Mouse (Mus musculus) MEL (cell line): ENCODE data around the gene Mfap4. TPM values are rescaled to one million over a fixed set of nuclear protein-coding genes. Genes with fewer than 3 reads are reported as not detected.

ENCODE experiments used
- DNase-seq: peaks from one replicate; pipeline ENCODE4 v3.0.0; 2011; ENCODE audit warnings: low read depth, low spot score
- H3K27ac ChIP-seq: 2 replicates; pipeline ENCODE4 v1.5.1; 2012; ENCODE audit warnings: low read depth, mild to moderate bottlenecking, control low read depth, low read length, moderate library complexity; ENCODE audit not compliant: control insufficient read depth
- H3K27me3 ChIP-seq, 2 experiments: fragments of 150-350 bp in 1 of 2; sonication (generic) in 1 of 2; 2 replicates each; pipeline ENCODE4 v1.6.1; 2012; ENCODE audit warnings: low read length in 2 of 2, mild to moderate bottlenecking in 2 of 2, improper control_type of control experiment in 1 of 2, moderate library complexity in 1 of 2; ENCODE audit not compliant: insufficient read depth in 2 of 2, control insufficient read depth in 1 of 2
- H3K36me3 ChIP-seq, 2 experiments: 2 replicates each; pipeline ENCODE4 v1.6.1; 2012 to 2014; ENCODE audit warnings: low read length in 2 of 2, improper control_type of control experiment in 1 of 2, inconsistent platforms in 1 of 2, mild to moderate bottlenecking in 1 of 2; ENCODE audit not compliant: insufficient read depth in 2 of 2, control insufficient read depth in 1 of 2
- H3K4me1 ChIP-seq, 2 experiments: fragments of 150-350 bp in 1 of 2; sonication (generic) in 1 of 2; 2 replicates each; pipeline ENCODE4 v1.6.1; 2012; ENCODE audit warnings: low read length in 2 of 2, improper control_type of control experiment in 1 of 2, mild to moderate bottlenecking in 1 of 2; ENCODE audit not compliant: insufficient read depth in 2 of 2, control insufficient read depth in 1 of 2
- H3K4me3 ChIP-seq, 2 experiments: fragments of 150-350 bp in 1 of 2; sonication (generic) in 1 of 2; 2 replicates each; pipeline ENCODE4 v1.5.1; 2012; ENCODE audit warnings: low read depth in 2 of 2, low read length in 2 of 2, mild to moderate bottlenecking in 2 of 2, moderate library complexity in 2 of 2, control low read depth in 1 of 2, improper control_type of control experiment in 1 of 2; ENCODE audit not compliant: control insufficient read depth in 1 of 2, insufficient read depth in 1 of 2
- H3K79me2 ChIP-seq: 2 replicates; pipeline ENCODE4 v1.6.1; 2012; ENCODE audit warnings: mild to moderate bottlenecking, low read length, moderate library complexity; ENCODE audit not compliant: control insufficient read depth, poor library complexity, insufficient read depth
- H3K9ac ChIP-seq: 2 replicates; pipeline ENCODE4 v1.6.1; 2012; ENCODE audit warnings: low read depth, mild to moderate bottlenecking, control low read depth, low read length, moderate library complexity; ENCODE audit not compliant: control insufficient read depth, poor library complexity, severe bottlenecking
- H3K9me3 ChIP-seq: fragments of 150-350 bp; sonication (generic); replicated peaks from 2 replicates; pipeline ENCODE4 v1.6.1; 2012; ENCODE audit warnings: mild to moderate bottlenecking, low read length, improper control_type of control experiment, moderate library complexity; ENCODE audit not compliant: insufficient read depth
- BHLHE40 ChIP-seq: IDR thresholded peaks from 2 replicates; pipeline ENCODE4 v1.6.1; 2012; ENCODE audit warnings: low read depth, mild to moderate bottlenecking, inconsistent platforms, low read length, improper control_type of control experiment, borderline replicate concordance
- CHD1 ChIP-seq: IDR thresholded peaks from 2 replicates; pipeline ENCODE4 v1.6.1; 2012; ENCODE audit warnings: low read depth, mild to moderate bottlenecking, inconsistent platforms, low read length, improper control_type of control experiment
- CHD2 ChIP-seq: IDR thresholded peaks from 2 replicates; pipeline ENCODE4 v1.6.1; 2011; ENCODE audit warnings: low read length, improper control_type of control experiment
- CTCF ChIP-seq, 3 experiments: IDR thresholded peaks in 2 of 3; conservative IDR thresholded peaks in 1 of 3; 2 replicates each; pipeline ENCODE4 v1.5.1; 2011 to 2012; ENCODE audit warnings: low read length in 3 of 3, low read depth in 2 of 3, mild to moderate bottlenecking in 2 of 3, improper control_type of control experiment in 1 of 3, inconsistent platforms in 1 of 3, mixed read lengths in 1 of 3, moderate library complexity in 1 of 3; ENCODE audit not compliant: control insufficient read depth in 1 of 3, insufficient read depth in 1 of 3, poor library complexity in 1 of 3, severe bottlenecking in 1 of 3
- E2F4 ChIP-seq: IDR thresholded peaks from 2 replicates; pipeline ENCODE4 v1.6.1; 2011; ENCODE audit warnings: low read depth, low read length, improper control_type of control experiment, borderline replicate concordance
- ELF1 ChIP-seq: IDR thresholded peaks from 2 replicates; pipeline ENCODE4 v1.6.1; 2014; ENCODE audit warnings: low read depth, mild to moderate bottlenecking, inconsistent platforms, low read length, improper control_type of control experiment, moderate library complexity
- EP300 ChIP-seq, 2 experiments: IDR thresholded peaks; 2 replicates each; pipeline ENCODE4 v1.6.1; 2011; ENCODE audit warnings: improper control_type of control experiment in 2 of 2, low read length in 2 of 2, low read depth in 1 of 2, mild to moderate bottlenecking in 1 of 2
- ETS1 ChIP-seq: IDR thresholded peaks from 2 replicates; pipeline ENCODE4 v1.6.1; 2012; ENCODE audit warnings: low read depth, mild to moderate bottlenecking, inconsistent platforms, low read length, improper control_type of control experiment, moderate library complexity
- GATA1 ChIP-seq: IDR thresholded peaks from 2 replicates; pipeline ENCODE4 v1.6.1; 2011; ENCODE audit warnings: low read depth, low read length, improper control_type of control experiment
- MAZ ChIP-seq: IDR thresholded peaks from 2 replicates; pipeline ENCODE4 v1.6.1; 2012; ENCODE audit warnings: low read depth, mild to moderate bottlenecking, inconsistent platforms, low read length, improper control_type of control experiment
- MEF2A ChIP-seq: IDR thresholded peaks from 2 replicates; pipeline ENCODE4 v1.6.1; 2014; ENCODE audit warnings: low read depth, mild to moderate bottlenecking, inconsistent platforms, low read length, improper control_type of control experiment; ENCODE audit not compliant: poor library complexity, insufficient replicate concordance, severe bottlenecking; ENCODE audit errors: extremely low read depth
- MXI1 ChIP-seq: IDR thresholded peaks from 2 replicates; pipeline ENCODE4 v1.6.1; 2011; ENCODE audit warnings: mild to moderate bottlenecking, low read depth, low read length, improper control_type of control experiment
- MYB ChIP-seq: IDR thresholded peaks from 2 replicates; pipeline ENCODE4 v1.6.1; 2011; ENCODE audit warnings: mild to moderate bottlenecking, low read depth, low read length, improper control_type of control experiment
- NELFE ChIP-seq: IDR thresholded peaks from 2 replicates; pipeline ENCODE4 v1.6.1; 2011; ENCODE audit warnings: low read depth, low read length, improper control_type of control experiment
- POLR2AphosphoS2 ChIP-seq: IDR thresholded peaks from 2 replicates; pipeline ENCODE4 v1.6.1; 2011; ENCODE audit warnings: low read length, improper control_type of control experiment
- RAD21 ChIP-seq: IDR thresholded peaks from 2 replicates; pipeline ENCODE4 v1.6.1; 2011; ENCODE audit warnings: mild to moderate bottlenecking, low read depth, low read length, improper control_type of control experiment
- RCOR1 ChIP-seq: IDR thresholded peaks from 2 replicates; pipeline ENCODE4 v1.6.1; 2012; ENCODE audit warnings: low read depth, mild to moderate bottlenecking, inconsistent platforms, low read length, improper control_type of control experiment
- TBP ChIP-seq: IDR thresholded peaks from 2 replicates; pipeline ENCODE4 v1.8.0; 2011; ENCODE audit warnings: low read depth, low read length, improper control_type of control experiment
- UBTF ChIP-seq: IDR thresholded peaks from 2 replicates; pipeline ENCODE4 v1.6.1; 2012; ENCODE audit warnings: low read depth, mild to moderate bottlenecking, inconsistent platforms, low read length, improper control_type of control experiment, moderate library complexity, borderline replicate concordance; ENCODE audit not compliant: insufficient read depth
- USF1 ChIP-seq: IDR thresholded peaks from 2 replicates; pipeline ENCODE4 v1.6.1; 2014; ENCODE audit warnings: low read depth, mild to moderate bottlenecking, inconsistent platforms, low read length, improper control_type of control experiment, moderate library complexity
- ZC3H11A ChIP-seq: IDR thresholded peaks from 2 replicates; pipeline ENCODE4 v1.6.1; 2012; ENCODE audit warnings: low read depth, mild to moderate bottlenecking, inconsistent platforms, low read length, improper control_type of control experiment
- ZKSCAN1 ChIP-seq: IDR thresholded peaks from 2 replicates; pipeline ENCODE4 v1.6.1; 2012; ENCODE audit warnings: low read depth, mild to moderate bottlenecking, inconsistent platforms, low read length, improper control_type of control experiment, moderate library complexity
- ZMIZ1 ChIP-seq: IDR thresholded peaks from 2 replicates; pipeline ENCODE4 v1.6.1; 2012; ENCODE audit warnings: low read depth, mild to moderate bottlenecking, inconsistent platforms, low read length, improper control_type of control experiment, moderate library complexity
- ZNF384 ChIP-seq: IDR thresholded peaks from 2 replicates; pipeline ENCODE4 v1.6.1; 2012; ENCODE audit warnings: low read depth, mild to moderate bottlenecking, inconsistent platforms, low read length, improper control_type of control experiment
- polyA plus RNA-seq, 2 experiments: library from polyadenylated mRNA; stranded (reverse) in 1 of 2; unstranded in 1 of 2; fragments of >175 nt in 1 of 2; fragments of >200 nt in 1 of 2; gene quantifications; 2 replicates each; pipeline versions ENCODE4 v1.2.1 to v1.2.4; 2012; ENCODE audit warnings: low replicate concordance in 2 of 2, low read depth in 1 of 2; ENCODE audit not compliant: insufficient read length in 2 of 2, insufficient read depth in 1 of 2, missing spikeins in 1 of 2
- total RNA-seq: library from RNA; depleted of rRNA; stranded (reverse); fragments of 300-350 nt; gene quantifications from 2 replicates; pipeline ENCODE4 v1.2.3, GENCODE M21; 2012

Mfap4 gene
- total and polyA plus RNA-seq, 3 experiments: not detected

DNA sequence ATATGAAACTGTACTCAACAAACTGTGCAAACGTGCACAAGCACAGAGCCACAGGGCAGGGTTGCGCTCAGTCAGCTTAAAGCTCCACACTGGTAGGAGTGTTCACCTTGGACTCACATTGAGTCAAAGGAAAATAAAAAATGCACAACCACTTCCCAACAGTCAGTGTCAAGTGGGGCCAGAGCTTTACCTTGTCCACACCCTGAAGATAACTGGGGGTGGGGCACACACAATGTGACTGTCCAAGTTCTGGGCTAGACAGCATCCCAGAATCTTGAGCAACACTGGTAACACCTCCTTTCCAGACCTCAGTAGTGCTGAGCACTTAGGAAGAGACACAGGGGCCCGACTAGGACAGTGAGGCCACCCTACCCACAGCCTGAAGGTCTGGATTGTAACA, 33.6 kb downstream of the Mfap4 start:
- Histone ChIP-seq H3K27ac (no peak overlapping the region), H3K4me1 (no peaks in the 10 kb centered on the region), H3K27me3 (no peaks in the 10 kb centered on the region), H3K79me2 (no peaks in the 10 kb centered on the region), H3K9me3 (no peaks in the 10 kb centered on the region)
- TF ChIP-seq CHD2: no peak
- TF ChIP-seq UBTF: no peak
- TF ChIP-seq ZNF384: no peak
- TF ChIP-seq MEF2A: no peak
- TF ChIP-seq RCOR1: no peak
- no peak for TF ChIP-seq MAZ
- TF ChIP-seq MXI1: no peak
- no peak for TF ChIP-seq ELF1
- TF ChIP-seq E2F4: no peak
- no peak for TF ChIP-seq MYB
- TF ChIP-seq BHLHE40: no peak
- TF ChIP-seq GATA1: no peak
- TF ChIP-seq ETS1: no peak
- no peak for TF ChIP-seq ZC3H11A
- no peak for TF ChIP-seq RAD21
- TF ChIP-seq USF1: no peak
- TF ChIP-seq EP300 (IDR thresholded peaks at IDR 0.05; ENCODE audit: low read depth in 1 of 2, low read length in 2 of 2): no peak
- TF ChIP-seq CHD1: no peak
- TF ChIP-seq, all 39 proteins: peak for 0
- Histone ChIP-seq H3K36me3 (no peaks in the 10 kb centered on the region), H3K4me3 (no peak overlapping the region), H3K9ac (no peak overlapping the region)
- DNase-seq: no peak

DNA sequence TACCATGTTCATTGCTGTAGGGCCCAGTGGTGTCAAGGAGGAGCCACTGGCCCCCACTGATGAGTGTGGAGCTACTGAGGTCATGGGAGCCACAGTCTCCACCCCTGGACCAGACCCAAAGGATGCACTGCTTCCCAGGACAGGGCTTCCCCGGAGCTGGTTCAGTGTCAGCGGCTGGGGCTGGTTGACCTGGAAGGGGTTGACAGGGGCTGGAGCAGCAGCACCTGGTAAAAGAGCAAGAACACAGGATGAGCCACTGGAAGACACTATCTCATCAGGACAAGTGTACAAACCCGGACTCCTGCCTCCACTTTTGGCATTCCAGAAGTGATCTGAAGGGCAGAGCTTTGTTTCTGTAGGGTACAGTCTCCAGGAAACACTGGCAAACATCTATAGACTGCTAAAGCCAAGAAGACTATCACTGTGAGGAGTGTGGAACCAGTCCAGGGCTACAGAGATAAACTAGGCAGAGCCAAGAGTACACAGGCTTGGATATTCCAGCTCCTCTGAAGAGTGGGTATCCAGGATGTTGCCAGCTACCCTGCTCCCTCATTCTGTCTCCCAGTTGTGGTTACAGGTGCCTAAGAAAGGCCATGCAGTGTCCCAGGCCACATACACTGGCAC, 34.4 kb downstream of the Mfap4 start:
- H3K4me3 ChIP-seq: no peak overlapping the region
- H3K27me3 ChIP-seq: no peaks in the 10 kb centered on the region
- no peaks in the 10 kb centered on the region for H3K36me3 ChIP-seq
- TF ChIP-seq POLR2AphosphoS2: no peak
- no peak for TF ChIP-seq E2F4
- no peak for TF ChIP-seq ZNF384
- no peak for TF ChIP-seq RCOR1
- no peak for TF ChIP-seq MYB
- TF ChIP-seq ZMIZ1: no peak
- TF ChIP-seq ZC3H11A: no peak
- TF ChIP-seq NELFE: no peak
- TF ChIP-seq TBP: no peak
- TF ChIP-seq CTCF (IDR thresholded peaks at IDR 0.05 in 2 of 3, conservative IDR thresholded peaks at IDR 0.05 in 1 of 3; ENCODE audit: control insufficient read depth in 1 of 3, insufficient read depth in 1 of 3, low read depth in 2 of 3, low read length in 3 of 3, poor library complexity in 1 of 3, severe bottlenecking in 1 of 3): no peak
- TF ChIP-seq ZKSCAN1: no peak
- TF ChIP-seq, all 39 proteins: peak for 0
- DNase-seq: no peak
- H3K9ac ChIP-seq: no peak overlapping the region
- H3K4me1 ChIP-seq: no peaks in the 10 kb centered on the region
- no peaks in the 10 kb centered on the region for H3K9me3 ChIP-seq
- H3K79me2 ChIP-seq: no peaks in the 10 kb centered on the region
- no peak overlapping the region for H3K27ac ChIP-seq
